Mouse (Mus musculus) kidney, embryonic 15.5 days (tissue): ENCODE data around the gene Sdc3. TPM values are rescaled to one million over a fixed set of nuclear protein-coding genes. Genes with fewer than 3 reads are reported as not detected.

Experiments used
- ATAC-seq: fragments of 200-750 bp; cut with Nextera tagmentation; replicated peaks from 2 replicates; pipeline ENCODE4 v1.8.0; 2017; ENCODE audit warnings: moderate TSS enrichment; ENCODE audit not compliant: low FRiP score
- H3K27ac ChIP-seq: fragments of 300-500 bp; sonication (generic); 2 replicates; pipeline ENCODE4 v1.5.1; 2015; ENCODE audit warnings: mild to moderate bottlenecking, inconsistent platforms
- H3K27me3 ChIP-seq: fragments of 300-500 bp; sonication (generic); 2 replicates; pipeline ENCODE4 v1.6.1; 2015; ENCODE audit warnings: inconsistent platforms
- H3K36me3 ChIP-seq: fragments of 300-500 bp; sonication (generic); 2 replicates; pipeline ENCODE4 v1.6.1; 2015; ENCODE audit warnings: inconsistent platforms
- H3K4me1 ChIP-seq: fragments of 300-500 bp; sonication (generic); 2 replicates; pipeline ENCODE4 v1.6.1; 2015; ENCODE audit warnings: inconsistent platforms
- H3K4me2 ChIP-seq: fragments of 300-500 bp; sonication (generic); 2 replicates; pipeline ENCODE4 v1.6.1; 2015; ENCODE audit warnings: moderate library complexity, mild to moderate bottlenecking, inconsistent platforms
- H3K4me3 ChIP-seq: fragments of 300-500 bp; sonication (generic); replicated peaks from 2 replicates; pipeline ENCODE4 v1.5.1; 2015; ENCODE audit warnings: mild to moderate bottlenecking, inconsistent platforms
- H3K9ac ChIP-seq: fragments of 300-500 bp; sonication (generic); 2 replicates; pipeline ENCODE4 v1.6.1; 2015; ENCODE audit warnings: mild to moderate bottlenecking, inconsistent platforms
- H3K9me3 ChIP-seq: fragments of 300-500 bp; sonication (generic); replicated peaks from 2 replicates; pipeline ENCODE4 v1.6.1; 2016; ENCODE audit warnings: inconsistent platforms
- WGBS: fragments of 180-500 bp; shearing (Covaris S2); methylation state at CpG from one replicate; pipeline ENCODE4 v1.1.7; 2015; ENCODE audit warnings: mixed read lengths; 5-methylcytosine and 5-hydroxymethylcytosine counted together
- polyA plus RNA-seq: library from polyadenylated mRNA; unstranded; fragments of >200 nt; fragmentation: Nextera tagmentation; extraction: Ambion mirVana; gene quantifications from 2 replicates; pipeline ENCODE4 v1.2.1, GENCODE M21; 2015

Sdc3 gene
- polyA plus RNA-seq, 1 experiment from 2014 or later, result 26.5 TPM

- Histone ChIP-seq H3K4me2 (no peak overlapping the region), H3K4me3 (no peak overlapping the region), H3K4me1 (peaks cover 71% of the 10 kb centered on the region), H3K27me3 (peaks cover 22% of the 10 kb centered on the region), H3K36me3 (no peaks in the 10 kb centered on the region), H3K9ac (no peak overlapping the region), H3K27ac (no peak overlapping the region), H3K9me3 (no peaks in the 10 kb centered on the region)
- ATAC-seq, result no peak
- 86% methylated on average over 6 of the region's 6 CpGs for WGBS
Observed at GRCm38 (mm10) chr4:130795970-130796369, 3.6 kb downstream of the Sdc3 start.

- ATAC-seq, result 0 out of 2 replicates have a peak, but pooled peaks have one; percentile 31
- WGBS, result 13% methylated on average over 15 of the region's 15 CpGs
- peak overlapping the region; percentile 27 for H3K4me2 ChIP-seq
- H3K9ac ChIP-seq, result no peak overlapping the region
- no peak overlapping the region for H3K4me3 ChIP-seq
- peaks cover 12% of the 10 kb centered on the region; the same call in 1 of the 2 replicates for H3K27me3 ChIP-seq
- peak overlapping the region; percentile 68 for H3K27ac ChIP-seq
- H3K36me3 ChIP-seq, result no peaks in the 10 kb centered on the region
- no peaks in the 10 kb centered on the region for H3K9me3 ChIP-seq
- H3K4me1 ChIP-seq, result peaks cover 79% of the 10 kb centered on the region
Observed at GRCm38 (mm10) chr4:130797201-130798051, 5.1 kb downstream of the Sdc3 start.

GRCm38 (mm10) chr4:130798416-130798815 is 6.1 kb downstream of the Sdc3 start:
- no peak for ATAC-seq
- Histone ChIP-seq H3K27me3 (peaks cover 6% of the 10 kb centered on the region; the same call in 1 of the 2 replicates), H3K9me3 (no peaks in the 10 kb centered on the region), H3K9ac (no peak overlapping the region), H3K27ac (peak overlapping the region; percentile 68; the same call in 1 of the 2 replicates), H3K4me1 (peaks cover 75% of the 10 kb centered on the region), H3K36me3 (no peaks in the 10 kb centered on the region), H3K4me2 (no peak overlapping the region), H3K4me3 (no peak overlapping the region)
- 41% methylated on average over 1 of the region's 1 CpGs for WGBS

- Histone ChIP-seq H3K36me3 (no peaks in the 10 kb centered on the region), H3K27me3 (peaks cover 4% of the 10 kb centered on the region; the same call in 1 of the 2 replicates), H3K9me3 (no peaks in the 10 kb centered on the region), H3K4me3 (no peak overlapping the region), H3K27ac (no peak overlapping the region), H3K9ac (no peak overlapping the region), H3K4me2 (no peak overlapping the region), H3K4me1 (peaks cover 72% of the 10 kb centered on the region)
- ATAC-seq, result 0 out of 2 replicates have a peak, but pooled peaks have one; percentile 3
- WGBS, result 40% methylated on average over 4 of the region's 4 CpGs
Observed at GRCm38 (mm10) chr4:130799118-130799517, 6.8 kb downstream of the Sdc3 start.

- Histone ChIP-seq H3K4me2 (no peak overlapping the region), H3K27me3 (no peaks in the 10 kb centered on the region), H3K36me3 (no peaks in the 10 kb centered on the region), H3K4me1 (peaks cover 67% of the 10 kb centered on the region), H3K9ac (no peak overlapping the region), H3K9me3 (no peaks in the 10 kb centered on the region), H3K27ac (no peak overlapping the region), H3K4me3 (no peak overlapping the region)
- ATAC-seq, result no peak
- WGBS, result 63% methylated on average over 5 of the region's 5 CpGs
Observed at GRCm38 (mm10) chr4:130799582-130799981, 7.2 kb downstream of the Sdc3 start.

GRCm38 (mm10) chr4:130800147-130800546 is 7.8 kb downstream of the Sdc3 start:
- Histone ChIP-seq H3K27me3 (no peaks in the 10 kb centered on the region), H3K4me1 (peaks cover 71% of the 10 kb centered on the region), H3K9ac (no peak overlapping the region), H3K36me3 (no peaks in the 10 kb centered on the region), H3K4me3 (no peak overlapping the region), H3K27ac (0 out of 2 replicates have a peak overlapping the region, but pooled peaks have one; percentile 10), H3K4me2 (no peak overlapping the region), H3K9me3 (no peaks in the 10 kb centered on the region)
- no peak for ATAC-seq
- WGBS, result 73% methylated on average over 6 of the region's 6 CpGs

GRCm38 (mm10) chr4:130801198-130801597 is 8.9 kb downstream of the Sdc3 start:
- Histone ChIP-seq H3K4me2 (no peak overlapping the region), H3K4me3 (no peak overlapping the region), H3K4me1 (peaks cover 71% of the 10 kb centered on the region), H3K9ac (no peak overlapping the region), H3K9me3 (no peaks in the 10 kb centered on the region), H3K27me3 (no peaks in the 10 kb centered on the region), H3K27ac (no peak overlapping the region; the same call in 1 of the 2 replicates), H3K36me3 (no peaks in the 10 kb centered on the region)
- ATAC-seq, result no peak
- 91% methylated on average over 5 of the region's 5 CpGs for WGBS

- peak overlapping the region; percentile 31 for H3K4me2 ChIP-seq
- H3K4me3 ChIP-seq, result no peak overlapping the region
- no peak for ATAC-seq
- peak overlapping the region; percentile 56 for H3K27ac ChIP-seq
- H3K27me3 ChIP-seq, result no peaks in the 10 kb centered on the region
- H3K9me3 ChIP-seq, result no peaks in the 10 kb centered on the region
- H3K9ac ChIP-seq, result no peak overlapping the region
- H3K4me1 ChIP-seq, result peaks cover 70% of the 10 kb centered on the region
- no peaks in the 10 kb centered on the region for H3K36me3 ChIP-seq
- WGBS, result 44% methylated on average over 10 of the region's 10 CpGs
Observed at GRCm38 (mm10) chr4:130801624-130802329, 9.4 kb downstream of the Sdc3 start.

GRCm38 (mm10) chr4:130803591-130803990 is 11.3 kb downstream of the Sdc3 start:
- H3K9me3 ChIP-seq, result no peaks in the 10 kb centered on the region
- H3K4me1 ChIP-seq, result peaks cover 52% of the 10 kb centered on the region
- ATAC-seq, result no peak
- H3K36me3 ChIP-seq, result no peaks in the 10 kb centered on the region
- 85% methylated on average over 2 of the region's 2 CpGs for WGBS
- H3K27me3 ChIP-seq, result no peaks in the 10 kb centered on the region
- H3K9ac ChIP-seq, result no peak overlapping the region
- H3K4me2 ChIP-seq, result no peak overlapping the region
- no peak overlapping the region for H3K4me3 ChIP-seq
- H3K27ac ChIP-seq, result no peak overlapping the region

GRCm38 (mm10) chr4:130804292-130804691 is 12.0 kb downstream of the Sdc3 start:
- H3K4me2 ChIP-seq, result no peak overlapping the region
- 53% methylated on average over 2 of the region's 2 CpGs for WGBS

GRCm38 (mm10) chr4:130804771-130805361 is 12.5 kb downstream of the Sdc3 start:
- peaks cover 44% of the 10 kb centered on the region for H3K4me1 ChIP-seq
- no peak overlapping the region for H3K4me2 ChIP-seq
- 72% methylated on average over 7 of the region's 7 CpGs for WGBS
- H3K27me3 ChIP-seq, result no peaks in the 10 kb centered on the region
- no peaks in the 10 kb centered on the region for H3K9me3 ChIP-seq
- no peak overlapping the region for H3K9ac ChIP-seq
- no peaks in the 10 kb centered on the region for H3K36me3 ChIP-seq
- no peak overlapping the region for H3K4me3 ChIP-seq
- ATAC-seq, result no peak
- no peak overlapping the region for H3K27ac ChIP-seq

More at GRCm38 (mm10) chr4:130804292-130804691, 12.0 kb downstream of the Sdc3 start:
- Histone ChIP-seq H3K4me1 (peaks cover 45% of the 10 kb centered on the region), H3K27me3 (no peaks in the 10 kb centered on the region), H3K27ac (no peak overlapping the region), H3K36me3 (no peaks in the 10 kb centered on the region), H3K9me3 (no peaks in the 10 kb centered on the region), H3K4me3 (no peak overlapping the region), H3K9ac (no peak overlapping the region)
- no peak for ATAC-seq

GRCm38 (mm10) chr4:130805746-130806145 is 13.4 kb downstream of the Sdc3 start:
- Histone ChIP-seq H3K36me3 (no peaks in the 10 kb centered on the region), H3K9me3 (no peaks in the 10 kb centered on the region), H3K4me2 (no peak overlapping the region), H3K4me3 (no peak overlapping the region), H3K9ac (no peak overlapping the region), H3K4me1 (peaks cover 36% of the 10 kb centered on the region), H3K27ac (no peak overlapping the region), H3K27me3 (no peaks in the 10 kb centered on the region)
- no peak for ATAC-seq
- WGBS, result 85% methylated on average over 7 of the region's 7 CpGs
